Mouse (Mus musculus): Measurements from ENCODE around the gene Klhl26. TPM values are rescaled to one million over a fixed set of nuclear protein-coding genes. Genes with fewer than 3 reads are reported as not detected.

The Klhl26 gene
- total RNA-seq, 2 experiments from 2014 or later, result 23.6 to 24.4 TPM

DNA sequence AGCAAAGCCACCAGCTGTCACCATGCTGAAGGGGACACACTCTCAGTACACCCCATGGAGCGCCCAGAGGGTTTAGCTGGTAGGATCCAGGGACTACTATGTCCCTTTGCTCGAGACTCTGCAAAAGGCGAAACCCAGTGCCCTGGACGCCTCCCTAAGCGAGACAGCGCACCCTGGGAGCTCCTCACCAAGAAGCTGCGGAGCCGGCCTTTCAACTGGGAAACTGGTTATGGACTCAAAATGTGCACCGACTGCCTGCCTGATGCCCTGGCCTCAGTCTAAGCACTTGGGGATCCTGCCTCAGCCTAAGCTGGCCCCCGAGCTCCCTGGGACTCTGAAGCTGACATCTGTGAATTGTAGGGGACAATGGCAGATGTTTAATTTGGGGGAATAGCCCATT is 67.7 kb downstream of the Klhl26 start:
- DNase-seq, result no peak

- DNase-seq, result no peak
Measured at GRCm38 (mm10) chr8:70408301-70408700, 68.5 kb downstream of the Klhl26 start.

GRCm38 (mm10) chr8:70406427-70407069 is 70.2 kb downstream of the Klhl26 start:
- DNase-seq, result no peak

- no peak for DNase-seq
Measured at GRCm38 (mm10) chr8:70405189-70405588, 71.6 kb downstream of the Klhl26 start.

DNA sequence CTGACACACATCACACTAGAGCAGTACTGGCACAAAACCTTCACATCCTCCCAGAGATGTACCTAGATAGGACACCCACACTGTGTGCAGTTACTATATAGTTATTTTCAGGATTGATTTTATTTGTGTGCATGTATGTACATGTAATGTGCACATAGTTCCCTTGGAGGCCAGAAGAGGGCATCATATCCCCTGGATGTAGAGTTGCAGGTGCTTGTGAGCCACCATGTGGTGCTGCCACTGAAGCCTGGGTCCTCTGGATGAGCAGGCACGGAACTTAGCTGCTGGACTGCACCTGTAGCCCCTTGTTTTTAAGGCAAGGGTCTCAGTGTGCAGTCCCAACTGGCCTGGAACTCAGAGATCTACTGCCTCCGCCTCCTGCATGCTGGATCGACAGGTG is 72.6 kb downstream of the Klhl26 start:
- no peak for DNase-seq

Other genes starting within 250 kb of the Klhl26 start
- 10 to 100 TPM; 24.0 to 34.1 TPM for gene Sugp2, start 242.7 kb downstream of the Klhl26 start, total RNA-seq (2021)
- 10 to 100 TPM; 10.7 to 13.6 TPM for gene Armc6, start 242.5 kb downstream of the Klhl26 start, total RNA-seq (2021)
- 10 to 100 TPM; 16.7 to 20.9 TPM for gene Homer3, start 194.1 kb downstream of the Klhl26 start, total RNA-seq (2021)
- gene Ddx49, start 174.5 kb downstream of the Klhl26 start, total RNA-seq (2021), result 10 to 100 TPM; 69.9 to 72.0 TPM
- gene Cope, start 174.4 kb downstream of the Klhl26 start, total RNA-seq (2021), result 100 to 1,000 TPM; 194 to 215 TPM
- gene Cers1, start 161.2 kb downstream of the Klhl26 start, total RNA-seq (2021), result 1 to 10 TPM; 1.8 to 2.2 TPM
- gene Gdf1, start 147.2 kb downstream of the Klhl26 start, total RNA-seq (2021), result under 1 TPM in 1 of 2 experiments, not detected in 1; 0.30 TPM
- gene Upf1, start 123.7 kb downstream of the Klhl26 start, total RNA-seq (2021), result 10 to 100 TPM; 62.2 to 67.6 TPM
- not detected for gene Comp, start 103.4 kb downstream of the Klhl26 start, total RNA-seq (2021)
- gene Crtc1, start 37.4 kb downstream of the Klhl26 start, total RNA-seq (2021), result 10 to 100 TPM; 21.8 to 25.7 TPM
- 10 to 100 TPM in 1 of 2 experiments, 1 to 10 TPM in 1; 9.5 to 11.3 TPM for gene Tmem59l, start 10.4 kb upstream of the Klhl26 start, total RNA-seq (2021)
- gene Crlf1, start 16.2 kb upstream of the Klhl26 start, total RNA-seq (2021), result under 1 TPM; 0.23 to 0.95 TPM
- 100 to 1,000 TPM; 144 to 154 TPM for gene Rex1bd, start 29.8 kb upstream of the Klhl26 start, total RNA-seq (2021)
- gene Uba52, start 33.8 kb upstream of the Klhl26 start, total RNA-seq (2021), result 1,000 to 10,000 TPM; 1,515 to 1,560 TPM
- gene Fkbp8, start 50.8 kb upstream of the Klhl26 start, total RNA-seq (2021), result 100 to 1,000 TPM; 265 to 329 TPM
- gene Kxd1, start 51.0 kb upstream of the Klhl26 start, total RNA-seq (2021), result 10 to 100 TPM; 63.2 to 89.1 TPM
- 10 to 100 TPM; 22.3 to 25.3 TPM for gene Ell, start 62.5 kb upstream of the Klhl26 start, total RNA-seq (2021)
- 100 to 1,000 TPM in 1 of 2 experiments, 10 to 100 TPM in 1; 98.7 to 260 TPM for gene Isyna1, start 117.4 kb upstream of the Klhl26 start, total RNA-seq (2021)
- gene Ssbp4, start 131.9 kb upstream of the Klhl26 start, total RNA-seq (2021), result 100 to 1,000 TPM in 1 of 2 experiments, 10 to 100 TPM in 1; 89.7 to 103 TPM
- gene Lrrc25, start 139.2 kb upstream of the Klhl26 start, total RNA-seq (2021), result 1 to 10 TPM; 2.1 to 2.6 TPM
- 1 to 10 TPM; 5.0 to 6.0 TPM for gene Gdf15, start 155.5 kb upstream of the Klhl26 start, total RNA-seq (2021)
- 100 to 1,000 TPM; 138 to 139 TPM for gene Pgpep1, start 183.4 kb upstream of the Klhl26 start, total RNA-seq (2021)
- gene Lsm4, start 196.3 kb upstream of the Klhl26 start, total RNA-seq (2021), result 10 to 100 TPM; 74.3 to 84.4 TPM
- gene Jund, start 222.0 kb upstream of the Klhl26 start, total RNA-seq (2021), result 100 to 1,000 TPM; 219 to 227 TPM
- not detected for gene Iqcn, start 226.5 kb upstream of the Klhl26 start, total RNA-seq (2021)
- gene Gm3336, start 241.6 kb upstream of the Klhl26 start, total RNA-seq (2021), result not detected
- gene Pde4c, start 246.8 kb upstream of the Klhl26 start, total RNA-seq (2021), result 1 to 10 TPM in 1 of 2 experiments, under 1 TPM in 1; 0.33 to 1.2 TPM

Measured in adrenal gland, postnatal 36 days (tissue).